Mouse (Mus musculus): ENCODE results near the gene Rbpjl. TPM values are rescaled to one million over a fixed set of nuclear protein-coding genes. Genes with fewer than 3 reads are reported as not detected.

Gene Rbpjl
- 0.37 and 0.47 TPM in 2 replicates for total RNA-seq (2017)

GRCm38 (mm10) chr2:164402906-164403305 is at the start of gene Rbpjl:
TSS of gene Rbpjl (plus strand) at chr2:164403141.
- ATAC-seq (ENCODE audit: extremely low read depth, insufficient number of reproducible peaks, low FRiP score, poor library complexity, severe bottlenecking) = peak; percentile 69

- ATAC-seq (ENCODE audit: extremely low read depth, insufficient number of reproducible peaks, low FRiP score, poor library complexity, severe bottlenecking) = no peak
Observed at GRCm38 (mm10) chr2:164353356-164353755, 49.6 kb upstream of the Rbpjl start.

- peak; percentile 92 for ATAC-seq (ENCODE audit: extremely low read depth, insufficient number of reproducible peaks, low FRiP score, poor library complexity, severe bottlenecking)
Observed at GRCm38 (mm10) chr2:164356177-164356967, 46.6 kb upstream of the Rbpjl start.

GRCm38 (mm10) chr2:164358373-164358772 is 44.6 kb upstream of the Rbpjl start:
- no peak for ATAC-seq (ENCODE audit: extremely low read depth, insufficient number of reproducible peaks, low FRiP score, poor library complexity, severe bottlenecking)

GRCm38 (mm10) chr2:164359031-164359430 is 43.9 kb upstream of the Rbpjl start:
- no peak for ATAC-seq (ENCODE audit: extremely low read depth, insufficient number of reproducible peaks, low FRiP score, poor library complexity, severe bottlenecking)

GRCm38 (mm10) chr2:164359668-164360067 is 43.3 kb upstream of the Rbpjl start:
- ATAC-seq (ENCODE audit: extremely low read depth, insufficient number of reproducible peaks, low FRiP score, poor library complexity, severe bottlenecking) = peak; percentile 22; the same call in 1 of the 2 replicates

GRCm38 (mm10) chr2:164360974-164361657 is 41.8 kb upstream of the Rbpjl start:
- 0 out of 2 replicates have a peak, but pooled peaks have one; percentile 24 for ATAC-seq (ENCODE audit: extremely low read depth, insufficient number of reproducible peaks, low FRiP score, poor library complexity, severe bottlenecking)

- ATAC-seq (ENCODE audit: extremely low read depth, insufficient number of reproducible peaks, low FRiP score, poor library complexity, severe bottlenecking) = no peak
Observed at GRCm38 (mm10) chr2:164366947-164367346, 36.0 kb upstream of the Rbpjl start.

- ATAC-seq (ENCODE audit: extremely low read depth, insufficient number of reproducible peaks, low FRiP score, poor library complexity, severe bottlenecking) = no peak
Observed at GRCm38 (mm10) chr2:164368620-164369105, 34.3 kb upstream of the Rbpjl start.

- no peak for ATAC-seq (ENCODE audit: extremely low read depth, insufficient number of reproducible peaks, low FRiP score, poor library complexity, severe bottlenecking)
Observed at GRCm38 (mm10) chr2:164371371-164371770, 31.6 kb upstream of the Rbpjl start.

- peak; percentile 79 for ATAC-seq (ENCODE audit: extremely low read depth, insufficient number of reproducible peaks, low FRiP score, poor library complexity, severe bottlenecking)
Observed at GRCm38 (mm10) chr2:164372408-164373053, 30.4 kb upstream of the Rbpjl start.

GRCm38 (mm10) chr2:164373187-164373586 is 29.8 kb upstream of the Rbpjl start:
- ATAC-seq (ENCODE audit: extremely low read depth, insufficient number of reproducible peaks, low FRiP score, poor library complexity, severe bottlenecking) = no peak

GRCm38 (mm10) chr2:164377478-164378426 is 25.2 kb upstream of the Rbpjl start:
- peak; percentile 66 for ATAC-seq (ENCODE audit: extremely low read depth, insufficient number of reproducible peaks, low FRiP score, poor library complexity, severe bottlenecking)

- no peak for ATAC-seq (ENCODE audit: extremely low read depth, insufficient number of reproducible peaks, low FRiP score, poor library complexity, severe bottlenecking)
Observed at GRCm38 (mm10) chr2:164381726-164382125, 21.2 kb upstream of the Rbpjl start.

GRCm38 (mm10) chr2:164382971-164383370 is 20.0 kb upstream of the Rbpjl start:
- ATAC-seq (ENCODE audit: extremely low read depth, insufficient number of reproducible peaks, low FRiP score, poor library complexity, severe bottlenecking) = no peak

GRCm38 (mm10) chr2:164383656-164384399 is 19.1 kb upstream of the Rbpjl start:
- ATAC-seq (ENCODE audit: extremely low read depth, insufficient number of reproducible peaks, low FRiP score, poor library complexity, severe bottlenecking) = no peak

GRCm38 (mm10) chr2:164385927-164386763 is 16.8 kb upstream of the Rbpjl start:
- ATAC-seq (ENCODE audit: extremely low read depth, insufficient number of reproducible peaks, low FRiP score, poor library complexity, severe bottlenecking) = 0 out of 2 replicates have a peak, but pooled peaks have one; percentile 15
